Mouse (Mus musculus) erythroblast, embryonic 14.5 days (primary cell): ENCODE data around the gene 2010111I01Rik. TPM values are rescaled to one million over a fixed set of nuclear protein-coding genes. Genes with fewer than 3 reads are reported as not detected.
"Not testable (repeated sequence)": the region's sequence is repeated elsewhere in the genome, so short reads cannot be mapped to it uniquely, and the experiment has no call there.

Experiments
- H3K27me3 ChIP-seq: 2 replicates; pipeline ENCODE4 v1.6.1; 2012; ENCODE audit warnings: inconsistent platforms; ENCODE audit not compliant: control insufficient read depth
- H3K36me3 ChIP-seq: 2 replicates; pipeline ENCODE4 v1.6.1; 2012; ENCODE audit warnings: mild to moderate bottlenecking, inconsistent platforms; ENCODE audit not compliant: control insufficient read depth
- H3K4me1 ChIP-seq: 2 replicates; pipeline ENCODE4 v1.6.1; 2012; ENCODE audit warnings: inconsistent platforms; ENCODE audit not compliant: control insufficient read depth
- H3K4me3 ChIP-seq: replicated peaks from 2 replicates; pipeline ENCODE3; 2012; ENCODE audit warnings: moderate library complexity, mild to moderate bottlenecking, inconsistent platforms
- H3K9me3 ChIP-seq: 2 replicates; pipeline ENCODE4 v1.6.1; 2012; ENCODE audit warnings: low read length, inconsistent platforms, mixed read lengths; ENCODE audit not compliant: control insufficient read depth
- GATA1 ChIP-seq: IDR thresholded peaks from 2 replicates; pipeline ENCODE4 v1.6.1; 2012; ENCODE audit warnings: low read length, inconsistent platforms, mixed read lengths
- TAL1 ChIP-seq: IDR thresholded peaks from 3 replicates; pipeline ENCODE4 v1.6.1; 2012; ENCODE audit warnings: low read length, inconsistent platforms, mixed read lengths
- polyA plus RNA-seq: library from polyadenylated mRNA; stranded (reverse); fragments of >175 nt; gene quantifications from 2 replicates; pipeline ENCODE4 v1.2.3, GENCODE M21; 2012

2010111I01Rik gene
- polyA plus RNA-seq, 1 experiment = 2.2 TPM

- no peak for TF ChIP-seq GATA1
- no peak for TF ChIP-seq TAL1
- Histone ChIP-seq H3K9me3 (no peaks in the 10 kb centered on the region), H3K27me3 (no peaks in the 10 kb centered on the region), H3K4me1 (no peaks in the 10 kb centered on the region), H3K36me3 (no peaks in the 10 kb centered on the region), H3K4me3 (no peak overlapping the region)
Observed at GRCm38 (mm10) chr13:63080823-63081222, 116.1 kb downstream of the 2010111I01Rik start.

- no peak overlapping the region for H3K4me3 ChIP-seq
- no peaks in the 10 kb centered on the region for H3K27me3 ChIP-seq
- TF ChIP-seq TAL1 (no peak), GATA1 (no peak)
- H3K4me1 ChIP-seq = no peaks in the 10 kb centered on the region
- H3K36me3 ChIP-seq = no peaks in the 10 kb centered on the region
- H3K9me3 ChIP-seq = no peaks in the 10 kb centered on the region
Observed at GRCm38 (mm10) chr13:63082555-63083136, 118.0 kb downstream of the 2010111I01Rik start.

DNA sequence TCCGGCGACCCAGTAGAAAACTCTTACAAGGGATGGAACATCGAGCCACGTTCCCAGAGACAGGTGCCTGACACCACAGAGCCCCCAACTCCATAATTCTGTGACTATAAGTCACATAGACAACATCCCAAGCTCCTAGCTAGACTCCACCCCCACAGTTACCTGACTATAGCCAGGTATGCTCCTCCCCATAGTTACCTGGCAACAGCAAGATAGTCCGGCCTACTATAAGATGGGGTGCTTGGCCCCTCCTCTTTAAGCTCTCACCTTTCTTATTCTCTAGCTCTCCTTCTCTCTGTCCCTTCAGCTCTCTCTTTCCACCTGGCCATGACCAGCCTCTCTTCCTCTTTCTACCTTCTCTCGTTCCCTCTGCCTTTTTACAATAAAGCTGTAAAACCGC lies 118.4 kb downstream of the 2010111I01Rik start:
- not testable (repeated sequence) for H3K4me3 ChIP-seq, H3K27me3 ChIP-seq, H3K9me3 ChIP-seq, H3K36me3 ChIP-seq, H3K4me1 ChIP-seq

DNA sequence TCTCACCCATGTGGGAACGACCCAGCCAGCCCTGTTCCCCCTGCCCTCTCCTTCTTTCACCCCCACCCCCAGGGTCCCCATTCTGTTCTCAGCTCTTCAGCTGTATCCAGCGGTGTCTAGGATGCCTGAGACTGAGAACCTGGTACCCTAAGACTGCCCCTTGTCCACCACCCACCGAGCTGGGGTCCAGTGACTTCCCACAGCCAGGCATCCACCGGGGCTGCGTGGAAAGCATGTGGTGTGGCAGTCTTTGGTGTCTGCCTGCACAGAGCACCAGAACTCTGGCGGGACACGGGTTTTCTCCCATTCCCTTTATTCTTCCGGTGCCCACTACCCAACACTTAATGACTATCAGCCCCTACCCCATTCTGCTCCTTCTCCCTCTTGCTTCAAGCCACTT lies 119.0 kb downstream of the 2010111I01Rik start:
- H3K36me3 ChIP-seq = no peaks in the 10 kb centered on the region
- TF ChIP-seq GATA1 = no peak
- TF ChIP-seq TAL1 = no peak
- no peaks in the 10 kb centered on the region for H3K27me3 ChIP-seq
- H3K4me1 ChIP-seq = no peaks in the 10 kb centered on the region
- no peaks in the 10 kb centered on the region for H3K9me3 ChIP-seq
- no peak overlapping the region for H3K4me3 ChIP-seq

DNA sequence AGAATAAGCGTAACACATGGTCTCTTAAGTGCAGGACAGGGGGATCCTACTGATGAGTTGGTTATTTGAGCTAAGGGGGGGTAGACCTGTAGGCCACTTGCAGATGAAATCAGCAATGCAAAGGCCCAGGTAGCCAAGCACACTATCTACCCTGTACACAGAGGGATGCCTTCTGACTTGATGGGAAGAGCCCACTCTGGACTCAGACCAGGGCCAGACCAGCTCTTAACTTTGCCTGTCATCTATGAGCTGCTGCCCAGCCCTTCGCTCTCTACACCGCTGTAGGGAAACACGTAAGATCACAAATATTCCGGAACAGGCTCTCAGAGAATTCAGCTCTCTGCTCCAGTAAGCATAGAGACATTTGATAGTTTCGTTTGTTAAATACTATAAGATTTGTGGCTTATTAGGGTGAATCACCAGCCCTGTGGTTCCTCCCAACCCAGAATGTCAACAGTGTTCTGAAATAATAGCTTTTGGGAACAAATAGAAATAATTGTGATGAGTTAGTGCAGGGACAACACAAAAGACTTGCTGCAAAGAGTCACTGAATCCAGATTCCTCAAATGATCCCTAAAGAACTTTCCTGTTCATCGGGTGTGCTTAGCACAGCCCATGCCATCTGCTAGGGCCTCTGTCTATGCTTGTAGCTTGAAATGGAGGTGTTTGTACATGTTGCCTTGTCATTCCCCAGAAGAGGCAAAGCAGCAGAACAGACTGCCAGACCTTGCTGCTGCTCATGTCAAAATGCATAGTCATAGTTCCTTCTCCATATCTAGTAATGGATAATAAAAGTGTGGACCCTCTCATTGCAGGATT lies 123.4 kb downstream of the 2010111I01Rik start:
- Histone ChIP-seq H3K4me1 (no peaks in the 10 kb centered on the region), H3K36me3 (no peaks in the 10 kb centered on the region), H3K9me3 (no peaks in the 10 kb centered on the region), H3K27me3 (no peaks in the 10 kb centered on the region), H3K4me3 (no peak overlapping the region)
- TF ChIP-seq GATA1 = no peak
- TF ChIP-seq TAL1 = no peak

DNA sequence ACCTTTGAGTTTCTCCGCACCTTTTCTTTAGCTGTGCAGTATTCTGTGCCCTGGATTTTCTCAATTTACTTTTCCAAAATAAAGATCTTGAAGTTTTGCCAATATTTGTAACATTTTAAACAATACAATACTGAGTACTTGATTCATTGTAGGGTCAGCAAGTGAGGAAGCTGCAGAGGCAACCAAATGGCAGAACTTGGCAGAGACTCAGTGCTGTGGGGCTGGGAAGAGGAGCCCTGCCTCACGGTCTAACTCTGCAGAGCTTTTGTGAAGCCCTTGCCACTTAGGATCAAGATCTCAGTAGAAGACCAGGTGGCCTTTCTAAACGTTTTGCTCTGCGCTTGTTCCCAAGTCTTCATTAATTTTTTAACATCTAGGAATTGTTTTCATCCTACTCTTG lies 124.8 kb downstream of the 2010111I01Rik start:
- no peaks in the 10 kb centered on the region for H3K36me3 ChIP-seq
- TF ChIP-seq TAL1 = no peak
- TF ChIP-seq GATA1 = no peak
- no peaks in the 10 kb centered on the region for H3K9me3 ChIP-seq
- no peaks in the 10 kb centered on the region for H3K4me1 ChIP-seq
- H3K4me3 ChIP-seq = no peak overlapping the region
- no peaks in the 10 kb centered on the region for H3K27me3 ChIP-seq

GRCm38 (mm10) chr13:63091246-63091645 lies 126.6 kb downstream of the 2010111I01Rik start:
- TF ChIP-seq TAL1 (no peak), GATA1 (no peak)
- Histone ChIP-seq H3K27me3 (no peaks in the 10 kb centered on the region), H3K9me3 (no peaks in the 10 kb centered on the region), H3K4me1 (no peaks in the 10 kb centered on the region), H3K4me3 (no peak overlapping the region), H3K36me3 (no peaks in the 10 kb centered on the region)

GRCm38 (mm10) chr13:63092299-63092698 lies 127.6 kb downstream of the 2010111I01Rik start:
- Histone ChIP-seq H3K4me3 (no peak overlapping the region), H3K9me3 (no peaks in the 10 kb centered on the region), H3K27me3 (no peaks in the 10 kb centered on the region), H3K36me3 (no peaks in the 10 kb centered on the region), H3K4me1 (no peaks in the 10 kb centered on the region)
- TF ChIP-seq GATA1 (no peak), TAL1 (no peak)

GRCm38 (mm10) chr13:63092874-63093273 lies 128.2 kb downstream of the 2010111I01Rik start:
- no peaks in the 10 kb centered on the region for H3K9me3 ChIP-seq
- H3K4me3 ChIP-seq = no peak overlapping the region
- H3K36me3 ChIP-seq = no peaks in the 10 kb centered on the region
- TF ChIP-seq TAL1 = no peak
- no peak for TF ChIP-seq GATA1
- no peaks in the 10 kb centered on the region for H3K27me3 ChIP-seq
- no peaks in the 10 kb centered on the region for H3K4me1 ChIP-seq
